Mouse (Mus musculus) heart, postnatal 25 days (tissue): ENCODE measurements around the gene Tmem200c. TPM values are rescaled to one million over a fixed set of nuclear protein-coding genes. Genes with fewer than 3 reads are reported as not detected.

Source experiments
- DNase-seq: peaks from one replicate; pipeline ENCODE4 v3.0.0; 2022; ENCODE audit warnings: low spot score
- intact Hi-C: fragments of 180-260 bp; cut with DNase I; formaldehyde crosslinking; loops from one replicate; pipeline ENCODE4 v1.15.1; 2025
- total RNA-seq, 2 experiments: library from RNA; stranded (reverse); gene quantifications; 2 replicates each; pipeline ENCODE4 v1.2.3; 2021

The Tmem200c gene
- total RNA-seq, 2 experiments from 2014 or later, result not detected

DNA sequence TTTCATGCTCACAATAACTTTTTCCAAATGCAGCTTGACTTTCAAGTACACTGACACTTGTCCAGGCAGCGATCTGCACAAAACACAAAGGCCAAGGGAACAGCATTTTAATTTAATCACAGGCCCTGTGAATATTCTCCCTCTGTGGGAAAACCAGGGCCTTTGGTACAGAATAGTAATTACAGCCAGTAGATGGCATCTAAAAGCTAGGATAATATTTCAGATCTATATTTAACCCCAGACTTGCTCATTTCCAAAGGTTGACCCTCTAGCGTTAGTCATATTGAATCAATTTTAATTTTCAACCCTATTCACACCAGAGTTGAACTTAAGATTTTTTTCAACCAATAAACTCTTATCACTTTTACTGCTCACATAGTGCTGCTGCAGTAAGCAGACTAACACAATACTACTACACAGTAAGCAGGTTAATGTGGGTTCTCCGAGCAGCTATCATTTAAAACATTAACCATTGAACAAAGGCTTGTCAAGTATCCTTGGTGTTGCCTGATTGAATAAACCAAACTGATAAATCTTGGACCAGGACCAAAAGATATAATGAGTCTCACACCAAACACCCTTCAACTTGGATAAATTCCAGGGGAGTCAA, 57.2 kb downstream of the Tmem200c start:
- DNase-seq, result no peak
- intact Hi-C loops, result loop anchor here (10.0 kb wide), 1 partner anchor 461 kb away; no protein-coding TSS in a partner anchor

DNA sequence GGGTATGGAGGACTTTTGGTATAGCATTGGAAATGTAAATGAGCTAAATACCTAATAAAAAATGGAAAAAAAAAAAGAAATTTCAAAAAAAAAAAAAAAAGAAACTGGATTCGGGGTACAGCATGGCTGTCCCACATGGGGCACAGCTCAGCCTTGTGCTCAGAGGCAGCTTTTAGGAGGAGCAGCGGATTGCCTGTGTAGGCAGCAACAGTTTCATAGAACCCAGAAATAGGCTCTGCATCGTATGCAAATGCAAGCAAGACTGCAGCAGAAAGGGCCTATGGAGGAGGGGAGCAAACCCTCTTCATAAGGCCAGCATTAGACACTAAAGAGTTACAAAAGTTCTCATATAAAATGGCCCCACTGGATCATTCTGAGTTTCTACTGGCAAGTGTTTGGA, 64.2 kb downstream of the Tmem200c start:
- intact Hi-C loops, result no loop called here
- DNase-seq, result no peak

Other genes starting within 250 kb of the Tmem200c start
- 10 to 100 TPM; 14.7 to 15.5 TPM for gene Epb41l3, start 249.1 kb downstream of the Tmem200c start, total RNA-seq